Mouse (Mus musculus) brain, adult 2 months (tissue): ENCODE measurements around the gene Kcnk12.

ENCODE experiments used
- DNase-seq: peaks from one replicate; pipeline ENCODE4 v3.0.0; 2011; ENCODE audit warnings: low read depth, low spot score

Gene Kcnk12

DNA sequence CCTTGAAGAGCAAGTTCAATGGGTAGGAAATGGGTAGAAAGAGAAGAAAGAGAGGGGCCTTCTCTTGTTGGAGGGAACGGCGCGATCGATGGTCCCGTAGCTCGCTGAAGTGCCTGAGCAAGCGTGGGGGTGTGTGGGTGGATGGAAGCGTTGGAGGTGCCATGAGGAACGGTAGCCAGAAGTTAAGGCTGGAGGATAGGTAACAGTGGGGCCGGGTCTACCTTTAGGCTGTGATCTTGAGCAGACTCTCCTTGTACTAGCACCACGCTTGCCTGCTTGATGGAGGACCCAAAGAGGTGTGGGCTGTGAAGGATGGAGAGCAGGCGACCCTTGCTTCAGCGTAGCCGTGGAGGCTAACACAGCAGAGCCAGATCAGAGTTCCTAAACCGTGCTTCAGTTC lies 12.1 kb downstream of the Kcnk12 start:
- DNase-seq: no peak

DNA sequence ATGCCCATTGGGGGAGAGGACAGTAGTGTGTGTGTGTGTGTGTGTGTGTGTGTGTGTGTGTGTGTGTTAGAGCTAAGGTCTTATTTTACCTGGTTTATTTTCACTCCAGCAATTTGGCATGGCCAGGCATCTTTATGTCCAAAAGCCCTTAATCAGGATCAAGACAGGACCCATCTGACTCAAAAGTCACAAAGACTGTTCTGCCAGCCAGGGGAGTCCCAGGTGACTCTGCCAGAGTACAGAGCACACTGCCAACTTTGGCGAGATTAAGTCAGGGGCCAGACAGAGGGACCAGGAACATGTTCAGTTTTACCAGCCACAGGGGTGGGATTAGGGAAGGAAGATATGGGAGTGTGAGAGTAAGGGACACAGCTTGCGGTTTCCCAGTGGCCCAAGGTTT lies 12.9 kb downstream of the Kcnk12 start:
- DNase-seq: peak; percentile 20

DNA sequence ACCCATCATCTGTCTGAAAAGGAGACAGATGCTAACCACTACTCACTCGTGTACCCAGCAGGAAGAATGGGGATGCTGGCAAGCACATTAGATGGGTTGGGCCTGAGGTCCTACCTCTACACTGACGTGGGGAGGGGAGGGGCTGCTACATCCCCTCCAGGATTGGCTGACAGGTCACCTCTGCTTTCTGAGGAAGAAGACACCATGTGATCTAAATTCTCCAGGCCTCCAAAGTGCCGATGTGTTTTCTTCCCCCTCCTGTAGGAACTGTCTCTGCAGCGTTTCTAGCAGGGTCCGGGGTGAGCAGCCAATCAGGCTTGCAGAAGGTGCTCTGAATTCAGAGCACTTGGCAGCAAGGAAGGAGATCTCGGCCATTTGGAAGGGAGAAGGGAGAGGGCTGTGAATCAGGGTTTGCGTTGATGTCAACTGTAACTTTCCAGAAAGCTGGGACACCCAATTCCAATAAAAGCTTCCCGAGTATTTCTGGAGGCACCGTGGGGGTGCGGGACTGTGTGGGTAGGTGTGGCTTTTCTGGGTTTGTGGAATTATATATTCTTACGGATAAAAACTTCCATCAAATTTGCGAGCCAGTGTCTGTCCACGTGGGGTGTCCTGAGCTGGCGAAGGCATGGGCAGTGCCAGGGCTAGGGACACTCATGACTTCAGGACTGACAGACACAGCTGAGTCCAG lies 13.5 kb downstream of the Kcnk12 start:
- peak; percentile 91 for DNase-seq

DNA sequence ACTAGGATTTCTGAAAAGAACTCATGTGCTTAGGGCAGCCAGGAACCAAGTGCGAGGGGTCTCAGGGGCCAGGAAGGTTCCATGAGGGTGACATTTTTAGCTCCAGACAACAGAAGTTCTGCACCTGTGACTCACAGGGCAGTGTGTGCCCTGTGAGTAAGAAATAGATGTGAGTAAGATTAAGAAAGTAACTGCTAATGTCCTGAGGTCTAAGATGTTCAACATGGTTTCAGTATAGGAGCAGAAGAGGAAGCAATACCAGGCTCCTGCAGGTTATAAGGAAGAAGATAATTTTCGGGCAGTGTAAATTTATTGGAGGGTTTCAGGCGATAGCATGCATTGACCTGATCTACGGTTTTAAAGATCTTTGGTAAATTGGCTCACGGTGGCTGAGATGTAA lies 16.6 kb downstream of the Kcnk12 start:
- no peak for DNase-seq

DNA sequence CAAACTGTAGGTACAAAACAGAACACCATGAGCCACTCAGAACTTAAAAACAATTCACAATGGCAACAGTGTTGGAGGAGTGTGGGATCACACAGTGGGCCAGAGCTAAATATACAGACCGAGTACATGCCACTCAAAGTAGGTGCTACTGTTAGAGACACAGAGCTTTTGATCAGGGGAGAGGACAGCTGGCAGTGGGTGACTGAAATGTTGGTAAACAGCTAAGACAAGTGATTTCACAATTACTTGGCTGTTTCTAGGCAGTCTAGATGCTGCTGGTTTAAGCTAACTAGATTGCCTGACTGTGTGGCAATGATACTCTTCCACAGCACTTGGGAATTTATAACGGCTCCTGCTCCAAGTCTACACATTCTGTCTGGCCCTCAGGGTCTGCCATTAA lies 17.6 kb downstream of the Kcnk12 start:
- peak; percentile 49 for DNase-seq

DNA sequence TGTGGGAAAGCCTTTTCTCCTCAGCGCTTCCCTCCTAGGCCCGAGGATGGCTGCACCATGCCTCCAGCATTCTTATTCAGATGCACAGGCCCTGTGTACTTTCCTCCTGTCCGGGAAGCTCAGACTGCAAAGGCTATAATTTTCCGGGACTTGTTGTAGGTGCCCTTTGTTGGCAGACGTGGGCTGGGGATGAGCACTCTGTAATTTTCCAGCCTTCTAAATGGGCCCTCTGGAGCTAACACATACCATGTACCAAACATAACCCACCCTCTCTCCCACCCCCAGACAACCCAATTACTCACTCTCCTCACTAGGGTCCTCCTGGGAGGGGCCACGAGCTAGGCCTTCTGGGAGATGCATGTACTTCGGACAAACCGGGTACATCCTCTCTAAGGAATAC lies 22.8 kb downstream of the Kcnk12 start:
- peak; percentile 86 for DNase-seq

DNA sequence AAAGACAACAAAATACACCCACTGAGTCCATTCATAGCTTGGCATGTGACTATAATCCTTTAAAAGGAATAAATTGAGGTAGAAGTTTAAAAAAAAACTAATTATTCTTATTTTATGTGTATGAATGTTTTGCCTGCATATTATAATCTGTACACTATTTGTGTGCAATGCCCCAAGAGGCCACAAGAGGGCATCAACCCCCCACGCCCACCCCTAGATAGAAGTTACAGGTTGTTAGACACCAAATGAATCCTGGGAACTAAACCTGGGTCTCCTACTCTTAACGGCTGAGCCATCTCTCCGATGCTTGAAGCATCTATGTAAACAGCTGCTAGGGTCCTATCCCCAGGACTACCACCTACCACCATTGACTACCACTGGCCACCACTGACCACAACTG lies 24.6 kb downstream of the Kcnk12 start:
- no peak for DNase-seq

DNA sequence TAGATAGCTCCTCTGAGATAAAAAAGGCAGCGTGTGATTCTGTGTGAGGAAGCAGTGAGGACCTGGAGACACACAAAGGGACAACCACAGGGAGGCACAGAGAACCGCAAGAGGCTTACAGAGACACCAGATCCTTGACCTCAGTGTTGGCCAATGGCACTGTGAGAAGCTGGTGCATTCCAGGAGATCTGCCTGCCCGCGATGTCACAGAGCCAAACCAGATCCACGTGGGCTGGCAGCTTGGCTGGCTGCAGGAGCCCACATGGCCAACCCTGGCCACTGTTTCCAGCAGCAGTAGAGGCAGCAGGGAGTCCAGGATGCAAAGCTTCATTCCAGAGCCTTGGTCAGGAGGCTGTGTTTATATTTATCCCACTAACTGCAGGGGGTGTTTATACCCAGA lies 27.0 kb downstream of the Kcnk12 start:
- peak; percentile 98 for DNase-seq

DNA sequence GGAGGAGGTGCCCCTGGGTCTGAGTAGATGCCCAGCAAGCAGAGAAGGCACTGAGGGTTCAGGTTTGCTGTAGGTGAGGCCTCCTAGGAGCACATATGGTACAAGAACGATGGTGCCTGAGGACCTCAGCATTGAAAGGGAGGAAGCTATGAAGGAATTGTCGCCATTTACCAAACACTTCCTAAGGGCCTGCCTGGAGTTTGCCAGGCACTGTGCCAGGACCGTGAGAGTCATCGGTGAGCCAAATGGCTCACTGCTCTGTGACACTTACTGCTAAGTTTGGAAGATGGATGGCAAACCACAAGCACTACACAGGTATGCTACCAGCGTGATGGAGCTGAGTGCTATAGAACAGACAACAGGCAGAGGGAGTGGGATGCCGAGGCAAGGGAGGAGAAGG lies 30.9 kb downstream of the Kcnk12 start:
- DNase-seq: peak; percentile 62

DNA sequence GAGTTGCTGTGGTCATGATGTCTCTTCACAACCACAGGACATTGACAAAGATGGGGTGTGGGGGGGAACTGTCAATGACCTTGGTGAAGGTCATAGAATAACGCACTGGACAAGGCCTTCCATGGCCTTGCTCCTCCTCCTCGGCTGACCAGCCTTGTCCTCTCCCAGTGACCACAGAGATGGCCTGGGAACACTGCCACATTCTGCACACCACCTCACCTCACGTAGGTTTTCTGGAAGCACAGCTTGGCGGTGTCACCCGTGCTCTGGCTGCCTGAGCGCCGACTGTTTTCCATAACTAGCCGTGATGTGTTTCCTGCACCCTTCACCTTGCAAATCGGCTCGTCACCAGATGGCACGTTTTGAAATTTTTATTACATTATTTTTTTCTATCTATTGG lies 32.8 kb downstream of the Kcnk12 start:
- peak; percentile 73 for DNase-seq

DNA sequence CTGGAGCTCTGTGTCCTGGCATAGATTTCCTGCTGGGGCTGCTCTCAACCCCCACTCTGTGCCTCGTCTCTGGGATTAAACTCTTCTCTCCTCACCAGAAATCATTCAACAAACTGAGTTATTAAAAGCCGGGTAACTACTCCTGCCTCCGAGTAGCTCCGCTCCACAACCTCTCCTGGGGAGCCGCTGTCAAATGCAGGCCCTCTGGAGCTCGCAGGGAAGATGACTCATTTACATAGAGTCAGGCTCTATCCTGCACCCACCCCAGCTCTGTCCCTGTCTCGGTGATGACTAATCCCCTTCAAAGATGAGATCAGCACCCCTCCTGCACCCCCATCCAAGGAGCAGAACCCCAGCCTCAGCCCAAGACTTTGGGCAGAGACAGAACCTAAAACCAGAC lies 34.6 kb downstream of the Kcnk12 start:
- peak; percentile 93 for DNase-seq

DNA sequence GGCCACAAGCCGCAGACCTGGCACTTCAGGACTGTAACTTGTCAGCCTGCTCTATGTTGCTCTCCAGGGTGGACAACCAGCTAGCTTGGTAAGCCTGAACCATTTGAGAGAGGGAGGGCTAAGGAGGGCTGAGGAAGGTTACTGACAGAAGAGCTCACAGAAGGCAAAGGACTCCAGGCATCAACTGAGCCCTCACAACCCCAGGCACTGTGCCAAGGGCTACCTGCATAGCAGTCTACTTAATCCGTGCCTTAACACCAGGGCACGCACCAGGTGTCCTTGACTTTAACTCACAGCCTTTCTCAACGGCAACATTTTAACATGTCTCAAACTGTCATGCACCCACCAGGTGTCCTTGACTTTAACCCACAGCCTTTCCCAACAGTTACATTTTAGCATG lies 37.5 kb downstream of the Kcnk12 start:
- DNase-seq: peak; percentile 68

DNA sequence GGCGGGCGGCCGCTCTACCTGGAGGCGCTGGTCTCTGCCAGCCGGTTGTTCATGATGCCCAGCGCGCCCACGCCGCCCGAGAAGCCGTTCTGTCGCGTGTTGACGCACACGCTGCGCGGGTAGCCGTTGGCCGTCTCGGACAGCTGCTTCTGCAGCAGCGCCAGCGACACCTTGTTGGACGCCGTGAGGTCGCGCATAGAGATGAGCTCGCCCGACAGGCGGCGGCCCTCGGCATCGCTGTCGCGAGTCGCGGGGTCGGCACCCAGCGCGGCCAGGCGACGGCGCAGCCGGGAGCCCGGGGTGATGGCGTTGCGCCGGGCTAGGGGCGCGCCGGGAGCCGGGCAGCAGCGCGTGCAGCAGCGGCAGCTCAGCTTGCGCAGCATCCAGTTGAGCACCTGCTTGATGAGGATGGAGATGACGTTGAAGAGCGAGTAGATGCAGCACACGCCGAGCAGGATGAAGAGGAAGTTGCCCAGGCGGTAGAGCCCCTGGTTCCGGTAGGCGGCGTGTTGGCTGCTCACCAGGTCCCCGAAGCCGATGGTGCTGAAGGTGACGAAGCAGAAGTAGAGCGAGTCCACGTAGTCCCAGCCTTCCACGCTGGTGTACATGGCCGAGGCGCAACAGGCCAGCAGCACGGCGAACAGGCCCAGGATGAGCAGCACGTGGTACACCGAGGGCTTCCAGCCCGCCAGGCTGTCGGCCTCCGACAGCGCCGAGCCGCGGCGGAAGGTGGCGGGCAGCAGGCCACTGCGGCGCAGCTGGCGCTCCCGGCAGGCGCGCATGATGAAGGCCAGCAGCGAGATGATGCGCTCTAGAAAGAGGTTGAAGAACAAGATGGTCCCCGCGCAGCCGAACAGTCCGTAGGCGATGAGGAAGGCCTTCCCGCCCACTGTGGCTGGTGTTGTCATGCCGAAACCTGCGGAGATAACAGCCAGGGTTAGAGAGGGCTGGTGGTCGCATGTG lies 51.6 kb downstream of the Kcnk12 start:
- peak; percentile 81 for DNase-seq

DNA sequence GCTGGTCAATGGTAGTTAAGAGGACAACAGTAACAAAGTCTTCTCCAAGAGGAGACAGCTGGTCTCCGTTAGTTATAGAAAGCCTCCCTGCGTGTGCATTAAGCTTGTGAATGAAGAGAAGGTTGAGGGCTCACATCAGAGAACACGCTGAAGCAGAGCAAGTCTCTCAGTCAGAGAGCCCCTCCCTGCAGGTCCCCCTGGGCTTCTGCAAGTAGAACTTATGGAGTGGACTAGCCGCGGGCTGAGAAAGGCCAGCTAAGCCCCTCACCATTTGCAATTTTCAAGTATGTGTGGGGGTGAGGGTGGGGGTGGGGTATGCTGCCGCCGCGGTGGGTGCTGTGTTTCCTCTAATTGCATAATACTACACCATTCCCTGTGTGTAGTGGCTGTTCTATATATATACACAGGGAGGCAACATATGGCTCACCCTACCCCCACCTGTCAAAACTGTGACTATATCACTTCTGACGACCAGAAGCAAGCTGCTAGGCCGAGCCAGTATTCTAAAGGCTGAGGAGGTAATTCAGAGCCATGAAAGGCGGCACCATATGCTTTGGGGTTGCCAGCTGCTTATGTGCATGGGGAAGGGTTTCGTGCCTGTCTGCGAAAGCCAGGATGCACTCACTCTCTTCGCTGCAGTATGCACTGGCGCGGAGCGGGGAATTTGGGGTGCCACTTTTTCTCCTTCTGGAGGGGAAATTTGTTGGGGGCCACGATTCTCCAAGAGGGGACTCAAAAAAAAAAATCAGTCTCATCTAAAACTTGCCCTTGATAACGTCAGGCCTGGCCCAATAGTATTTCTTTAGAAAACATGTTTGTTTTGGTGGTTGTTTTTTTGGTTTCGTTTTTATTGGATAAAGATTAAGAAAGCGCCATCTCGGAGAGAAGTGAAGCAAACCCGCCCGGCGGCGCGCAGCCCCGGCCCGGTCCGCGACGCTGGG lies 52.5 kb downstream of the Kcnk12 start:
- DNase-seq: peak; percentile 96

DNA sequence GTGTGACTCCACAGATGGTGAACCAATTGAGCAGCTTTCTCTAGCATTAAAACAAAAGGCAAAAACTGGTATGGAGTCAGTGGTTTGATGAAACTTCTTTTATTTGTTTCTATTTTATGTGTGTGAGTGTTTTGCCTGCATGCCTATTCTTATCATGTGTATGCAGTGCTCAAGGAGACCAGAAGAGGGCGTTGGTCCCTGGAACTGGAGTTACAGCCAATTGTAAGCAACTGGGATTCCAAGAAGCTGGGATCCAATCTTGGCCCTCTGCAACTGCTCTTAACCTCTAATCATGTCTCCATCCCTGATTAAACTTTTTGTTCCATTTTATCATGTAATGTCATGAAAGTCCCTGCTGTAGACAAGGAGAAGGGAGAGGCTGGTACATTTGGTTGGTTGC lies 58.0 kb downstream of the Kcnk12 start:
- no peak for DNase-seq

DNA sequence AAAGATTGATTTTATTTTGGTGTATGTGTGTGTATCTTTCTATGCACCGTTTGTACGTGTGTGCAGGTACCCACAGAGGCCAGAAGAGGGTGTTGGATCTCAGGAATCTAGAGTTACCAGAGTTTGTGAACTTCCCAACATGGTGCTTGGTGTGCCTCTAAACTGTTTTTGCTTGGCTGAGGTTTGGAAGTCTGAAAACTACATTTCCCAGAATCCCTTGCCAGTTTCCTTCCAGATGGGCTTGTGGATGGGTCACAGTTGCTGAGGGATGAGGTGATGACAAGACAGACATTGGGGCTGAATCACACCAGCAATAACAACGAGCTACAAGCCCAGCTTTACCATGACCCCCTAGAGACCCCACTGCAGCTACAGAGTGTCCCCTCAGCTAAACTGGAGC lies 60.6 kb downstream of the Kcnk12 start:
- DNase-seq: no peak

DNA sequence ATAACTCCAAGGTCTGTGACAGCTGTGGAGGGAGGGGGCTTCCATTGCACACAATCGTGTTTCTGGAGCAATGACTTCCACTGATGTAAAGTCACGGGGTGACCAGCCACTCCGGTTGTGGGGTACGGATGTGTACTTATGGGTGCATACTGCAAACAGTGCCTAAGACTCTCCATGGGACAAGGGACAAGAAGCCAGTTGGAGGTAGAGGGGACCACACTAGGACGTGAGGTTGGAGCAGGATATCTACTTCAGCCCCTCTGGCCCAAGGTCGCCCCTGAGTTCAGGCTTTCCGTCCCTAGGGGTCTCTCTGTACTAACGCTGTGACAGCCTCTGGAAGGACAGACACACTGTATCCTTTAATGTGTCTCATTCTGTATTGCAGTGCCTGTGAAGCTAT lies 63.3 kb downstream of the Kcnk12 start:
- no peak for DNase-seq

DNA sequence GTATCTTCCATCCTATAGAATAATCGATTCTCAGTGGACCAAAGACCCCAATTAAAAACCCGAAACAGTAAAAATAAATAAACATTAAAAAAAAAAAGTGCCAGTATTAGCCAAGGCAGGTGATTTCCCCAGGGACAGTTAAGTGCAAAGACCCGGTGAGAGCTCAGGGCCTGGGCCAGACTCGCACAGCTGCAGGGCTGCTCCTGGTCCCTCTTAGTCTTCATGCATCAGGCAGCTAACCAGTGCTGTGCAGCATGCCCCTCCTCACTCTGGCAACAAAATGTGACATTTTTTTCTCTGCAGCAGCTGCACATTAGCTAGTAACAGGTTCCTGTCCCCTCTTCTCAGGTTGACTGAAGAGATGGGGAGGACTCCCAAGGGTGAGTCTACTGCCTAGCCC lies 65.8 kb downstream of the Kcnk12 start:
- no peak for DNase-seq

DNA sequence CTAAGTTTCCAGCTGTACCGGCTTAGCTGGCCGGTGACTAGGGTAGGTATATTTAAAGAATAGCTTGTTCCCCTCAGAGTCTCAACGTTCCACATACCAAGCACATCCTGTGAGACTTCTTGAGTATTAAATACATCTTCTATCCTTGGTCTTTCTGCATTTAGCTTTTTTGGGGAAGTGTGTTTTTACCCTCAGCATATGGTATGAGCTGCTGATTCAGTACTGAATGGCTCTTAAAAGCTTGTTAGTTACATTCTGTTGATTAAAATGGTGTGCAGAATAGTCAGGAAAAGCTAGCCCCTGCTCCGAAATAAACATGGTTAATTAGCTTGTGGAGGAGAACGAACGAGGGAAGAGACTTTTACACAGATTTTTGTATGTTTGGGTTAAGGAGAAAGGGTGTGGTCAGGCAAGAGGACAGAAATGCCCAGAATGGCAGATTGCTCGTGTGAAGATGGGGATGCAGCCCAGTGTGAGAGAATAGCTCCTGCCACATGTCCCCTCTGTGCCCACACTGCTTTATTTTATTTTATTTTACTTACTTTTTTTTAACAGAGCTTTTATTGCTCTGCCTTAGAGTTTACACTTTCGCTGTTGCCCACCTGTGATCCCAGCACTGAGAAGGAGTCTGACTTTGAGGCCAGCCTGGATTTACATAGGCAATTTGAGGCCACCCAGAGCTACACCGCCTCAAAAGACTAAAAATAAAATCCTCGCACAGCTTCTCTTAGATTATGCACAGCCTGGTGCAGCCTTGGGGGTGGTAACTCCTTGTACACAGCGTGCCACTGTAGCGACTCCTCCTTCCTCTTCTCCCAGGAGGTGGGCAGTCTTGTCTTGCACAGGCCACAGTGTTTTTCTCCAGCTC lies 71.1 kb downstream of the Kcnk12 start:
- DNase-seq: peak; percentile 78

DNA sequence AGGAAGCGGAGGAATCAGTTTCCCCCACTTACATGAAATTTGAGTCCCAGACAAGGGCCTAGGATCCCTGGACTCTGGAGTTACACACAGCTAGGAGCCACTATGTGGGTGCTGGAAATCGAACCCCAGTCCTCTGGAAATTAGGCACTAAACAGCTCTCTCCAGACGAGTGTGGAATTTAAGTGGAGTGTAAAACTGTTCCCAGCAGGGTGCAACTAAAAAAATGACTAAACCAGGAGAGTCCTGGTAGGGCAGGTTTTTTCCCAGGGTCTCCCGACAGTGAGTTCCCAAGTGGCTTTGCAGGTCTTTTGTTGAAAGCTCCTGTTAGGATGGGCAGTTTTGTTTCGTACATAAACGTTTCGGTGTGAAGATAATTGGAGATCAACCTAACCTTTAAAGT lies 73.1 kb downstream of the Kcnk12 start:
- DNase-seq: no peak

DNA sequence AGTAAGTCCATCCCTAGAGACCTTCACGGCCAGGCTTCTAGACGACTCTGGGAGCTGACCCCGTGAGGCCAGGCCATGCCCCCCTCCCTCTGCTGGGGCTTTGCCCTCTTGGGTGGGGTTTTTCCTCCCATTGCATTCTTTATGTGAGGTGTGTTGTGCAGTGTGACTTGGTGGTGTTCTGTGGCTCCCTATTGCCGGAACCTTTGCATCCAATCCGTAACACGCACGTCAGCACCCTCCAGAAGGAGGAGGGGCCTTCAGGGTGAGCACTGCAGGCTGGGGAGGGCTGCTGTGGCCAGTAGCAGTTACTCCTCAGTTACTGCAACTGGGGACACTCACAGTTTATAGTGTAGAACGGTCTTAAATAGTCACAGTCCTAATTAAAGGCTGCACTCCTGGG lies 97.7 kb downstream of the Kcnk12 start:
- DNase-seq: no peak
